Mouse (Mus musculus) heart, embryonic 13.5 days (tissue): ENCODE measurements at regions not wholly inside any gene's neighbourhood (a gene's known extent, or its start where the extent isn't known, plus 50 kb on each side); places are given as distances from the start of the nearest gene placed in this dataset.

ENCODE experiments used
- ATAC-seq: fragments of 200-750 bp; cut with Nextera tagmentation; 2 replicates; pipeline ENCODE4 v1.8.0; 2017; ENCODE audit warnings: moderate TSS enrichment; ENCODE audit not compliant: insufficient number of reproducible peaks, low FRiP score, low TSS enrichment; ENCODE audit errors: extremely low read depth
- H3K27ac ChIP-seq: fragments of 300-500 bp; sonication (generic); replicated peaks from 2 replicates; pipeline ENCODE4 v1.5.1; 2015; ENCODE audit warnings: moderate library complexity, mild to moderate bottlenecking, inconsistent platforms
- H3K27me3 ChIP-seq: fragments of 300-500 bp; sonication (generic); replicated peaks from 2 replicates; pipeline ENCODE4 v1.6.1; 2015; ENCODE audit warnings: mild to moderate bottlenecking, inconsistent platforms
- H3K36me3 ChIP-seq: fragments of 300-500 bp; sonication (generic); 2 replicates; pipeline ENCODE4 v1.6.1; 2015; ENCODE audit warnings: mild to moderate bottlenecking, inconsistent platforms
- H3K4me1 ChIP-seq: fragments of 300-500 bp; sonication (generic); 2 replicates; pipeline ENCODE4 v1.6.1; 2015; ENCODE audit warnings: inconsistent platforms
- H3K4me2 ChIP-seq: fragments of 300-500 bp; sonication (generic); 2 replicates; pipeline ENCODE4 v1.6.1; 2015; ENCODE audit warnings: inconsistent platforms, mild to moderate bottlenecking, moderate library complexity
- H3K4me3 ChIP-seq: fragments of 300-500 bp; sonication (generic); 2 replicates; pipeline ENCODE4 v1.5.1; 2015; ENCODE audit warnings: moderate library complexity, mild to moderate bottlenecking, inconsistent platforms
- H3K9ac ChIP-seq: fragments of 300-500 bp; sonication (generic); 2 replicates; pipeline ENCODE4 v1.6.1; 2015; ENCODE audit warnings: inconsistent platforms, mild to moderate bottlenecking, moderate library complexity
- H3K9me3 ChIP-seq: fragments of 300-500 bp; sonication (generic); 2 replicates; pipeline ENCODE4 v1.6.1; 2016; ENCODE audit warnings: inconsistent platforms
- WGBS: fragments of 180-500 bp; shearing (Covaris S2); methylation state at CpG from one replicate; pipeline ENCODE4 v1.1.7; 2015; ENCODE audit warnings: mixed read lengths; 5-methylcytosine and 5-hydroxymethylcytosine counted together

DNA sequence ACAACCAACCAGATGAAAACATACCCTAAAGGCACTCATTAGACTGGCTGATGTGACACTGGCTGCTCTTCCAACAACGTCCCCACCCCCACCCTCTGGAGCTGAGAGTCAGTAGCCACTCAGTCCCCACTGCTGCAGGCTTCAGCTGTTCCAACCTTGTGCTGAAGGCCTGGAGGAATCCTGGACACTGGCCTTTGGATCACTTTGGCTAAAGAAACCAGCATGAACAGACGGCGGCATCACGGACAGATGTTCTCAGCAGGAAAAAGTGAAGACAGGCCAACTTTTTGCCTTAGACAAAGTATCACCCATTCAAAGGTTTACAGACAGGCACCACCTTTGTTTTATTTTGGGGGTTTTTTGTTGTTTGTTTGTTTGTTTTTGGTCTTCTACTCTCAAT, 125.8 kb upstream of the Mgat5 start:
- WGBS: 66% methylated on average over 4 of the region's 4 CpGs
- H3K4me2 ChIP-seq: no peak overlapping the region
- no peak for ATAC-seq
- H3K36me3 ChIP-seq: no peaks in the 10 kb centered on the region
- H3K27ac ChIP-seq: no peak overlapping the region
- H3K9ac ChIP-seq: no peak overlapping the region
- no peaks in the 10 kb centered on the region for H3K27me3 ChIP-seq
- H3K4me1 ChIP-seq: no peaks in the 10 kb centered on the region
- H3K4me3 ChIP-seq: no peak overlapping the region
- H3K9me3 ChIP-seq: 0 out of 2 replicates have a peak, but pooled peaks cover 2% of the 10 kb centered on the region

DNA sequence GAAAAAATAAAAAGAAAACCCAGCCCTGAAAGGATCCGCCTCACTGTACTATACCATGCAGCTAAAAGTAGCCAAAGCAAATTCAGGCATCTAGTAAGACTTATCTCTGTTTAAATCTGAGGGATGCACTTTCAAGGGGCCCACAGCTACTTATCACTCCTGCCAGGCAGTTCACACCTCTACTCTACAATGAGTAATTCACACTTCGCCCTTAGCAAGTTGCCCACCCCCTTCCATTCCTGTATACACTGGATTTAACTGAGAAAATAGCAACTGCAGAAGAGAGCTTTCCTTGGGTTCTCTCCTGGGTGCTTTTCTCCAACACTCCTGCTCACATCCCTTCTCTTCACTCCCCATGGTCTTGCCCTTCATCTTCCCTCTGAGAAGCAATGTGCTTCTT, 142.4 kb upstream of the Mgat5 start:
- Histone ChIP-seq H3K4me2 (no peak overlapping the region), H3K4me1 (no peaks in the 10 kb centered on the region), H3K27me3 (no peaks in the 10 kb centered on the region), H3K36me3 (no peaks in the 10 kb centered on the region), H3K9ac (no peak overlapping the region), H3K9me3 (no peaks in the 10 kb centered on the region), H3K27ac (no peak overlapping the region), H3K4me3 (no peak overlapping the region)
- 49% methylated on average over 2 of the region's 2 CpGs for WGBS
- no peak for ATAC-seq

DNA sequence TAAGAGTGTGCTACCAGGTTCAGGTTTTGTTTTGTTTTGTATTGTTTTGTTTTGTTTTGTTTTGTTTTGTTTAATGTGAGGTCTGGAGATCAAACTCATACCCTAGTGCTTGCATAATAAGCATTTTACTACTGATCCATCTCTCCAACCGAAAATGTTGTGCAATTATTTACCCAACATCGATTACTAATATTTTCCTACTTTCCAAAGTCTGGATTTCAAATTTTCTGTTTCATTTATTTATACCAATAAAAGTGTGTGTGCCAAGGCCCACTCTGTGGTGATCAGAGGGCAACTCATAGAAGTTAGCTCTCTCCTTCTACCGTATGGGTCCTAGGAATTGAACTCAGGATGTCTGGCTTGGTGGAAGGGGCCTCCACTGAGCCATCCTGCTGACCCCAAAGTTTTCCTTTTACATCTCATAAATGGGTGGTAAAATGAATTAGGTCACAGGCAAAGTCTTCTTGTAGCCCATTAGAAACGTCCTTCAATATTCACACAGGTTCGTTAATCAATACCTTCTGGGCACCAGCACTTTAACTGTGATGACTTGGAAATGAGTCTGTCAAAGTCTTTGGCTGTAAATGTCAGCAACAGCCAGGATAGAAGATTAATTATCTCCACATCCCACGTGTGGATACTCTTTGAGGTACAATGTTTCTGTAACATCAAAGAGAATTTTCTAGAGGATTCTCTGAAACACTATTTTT, 158.9 kb upstream of the Mgat5 start:
- Histone ChIP-seq H3K27ac (no peak overlapping the region), H3K4me1 (no peaks in the 10 kb centered on the region), H3K4me3 (no peak overlapping the region), H3K27me3 (no peaks in the 10 kb centered on the region), H3K9ac (no peak overlapping the region), H3K9me3 (no peaks in the 10 kb centered on the region), H3K4me2 (no peak overlapping the region), H3K36me3 (no peaks in the 10 kb centered on the region)
- no peak for ATAC-seq
- 72% methylated on average over 6 of the region's 6 CpGs for WGBS

DNA sequence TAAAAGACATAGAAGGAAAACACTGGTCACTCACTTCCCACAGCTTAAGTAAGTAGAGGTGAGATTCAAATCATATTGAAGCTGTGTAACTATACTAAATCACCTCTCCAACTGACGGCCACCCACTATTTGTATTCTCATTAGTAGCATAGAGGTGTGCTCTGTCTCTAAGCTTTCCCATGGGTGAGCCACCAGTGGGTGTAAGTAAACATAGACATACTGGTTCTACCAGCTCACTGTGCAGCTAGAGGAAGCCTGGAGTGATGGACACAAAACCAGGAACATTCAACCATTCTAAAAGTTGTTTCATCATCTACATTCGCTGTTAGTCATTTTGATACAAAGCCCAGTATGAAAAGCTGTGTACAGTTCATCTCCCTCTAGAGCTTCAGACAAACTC, 170.1 kb upstream of the Mgat5 start:
- WGBS: 85% methylated on average over 2 of the region's 2 CpGs
- ATAC-seq: no peak
- Histone ChIP-seq H3K27ac (no peak overlapping the region), H3K4me1 (no peaks in the 10 kb centered on the region), H3K36me3 (no peaks in the 10 kb centered on the region), H3K27me3 (no peaks in the 10 kb centered on the region), H3K4me2 (no peak overlapping the region), H3K9ac (no peak overlapping the region), H3K9me3 (no peaks in the 10 kb centered on the region), H3K4me3 (no peak overlapping the region)

DNA sequence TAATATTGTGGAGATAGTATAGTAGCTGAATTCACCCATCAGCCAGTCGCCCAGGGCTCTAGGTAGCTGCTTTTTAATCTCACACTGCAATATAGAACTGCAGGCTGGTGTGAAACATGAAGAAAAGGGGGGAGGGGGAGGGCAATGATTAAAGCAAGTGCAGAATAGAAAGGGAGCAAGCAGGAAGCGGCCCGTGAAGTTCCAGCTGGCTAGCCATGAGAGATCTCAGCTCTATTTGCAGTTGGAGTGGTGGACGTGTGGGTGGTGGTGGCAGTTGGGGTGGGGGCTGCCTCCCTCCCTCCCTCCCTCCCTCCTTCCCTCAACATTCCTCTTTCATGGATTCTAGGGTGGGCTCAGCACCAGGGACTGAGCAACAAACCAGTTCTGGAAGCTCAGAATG, 173.3 kb upstream of the Mgat5 start:
- H3K9me3 ChIP-seq: no peaks in the 10 kb centered on the region
- H3K36me3 ChIP-seq: no peaks in the 10 kb centered on the region
- H3K27me3 ChIP-seq: no peaks in the 10 kb centered on the region
- 24% methylated on average over 4 of the region's 4 CpGs for WGBS
- no peak for ATAC-seq
- H3K27ac ChIP-seq: no peak overlapping the region
- H3K4me2 ChIP-seq: no peak overlapping the region
- no peaks in the 10 kb centered on the region for H3K4me1 ChIP-seq
- no peak overlapping the region for H3K9ac ChIP-seq
- no peak overlapping the region for H3K4me3 ChIP-seq

DNA sequence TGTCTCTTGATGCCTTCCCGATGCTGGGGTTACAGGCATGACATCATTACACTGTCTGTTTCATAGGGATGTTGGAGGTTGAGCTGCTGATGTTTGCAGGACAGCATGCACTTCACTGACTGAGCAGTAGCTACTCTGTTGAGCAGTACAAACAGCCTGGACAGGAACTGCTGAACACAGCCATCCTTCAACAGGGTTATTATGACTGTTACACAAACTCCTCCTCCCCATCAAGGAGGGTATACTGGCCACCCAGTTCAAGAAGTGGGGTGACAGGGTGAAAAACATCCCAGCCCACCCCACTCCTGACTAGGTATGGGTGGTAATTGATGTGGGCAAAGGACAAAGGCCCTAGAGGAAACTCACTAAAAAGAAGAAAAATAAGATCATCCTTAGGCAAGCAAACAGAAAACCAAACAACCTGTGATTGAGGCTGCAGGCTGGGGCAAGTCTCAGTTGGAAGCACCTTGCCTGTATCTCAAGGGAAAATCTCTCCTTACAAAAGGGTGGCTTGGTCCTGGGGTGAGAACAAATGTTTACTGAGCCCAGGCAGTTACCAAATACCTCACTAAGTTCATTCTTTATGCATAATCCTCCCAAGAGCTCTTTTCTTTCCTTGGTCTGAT, 175.8 kb upstream of the Mgat5 start:
- 70% methylated on average over 1 of the region's 1 CpGs for WGBS
- Histone ChIP-seq H3K9ac (no peak overlapping the region), H3K4me2 (no peak overlapping the region), H3K36me3 (no peaks in the 10 kb centered on the region), H3K27me3 (no peaks in the 10 kb centered on the region), H3K4me1 (no peaks in the 10 kb centered on the region), H3K9me3 (no peaks in the 10 kb centered on the region), H3K27ac (no peak overlapping the region), H3K4me3 (no peak overlapping the region)
- no peak for ATAC-seq

DNA sequence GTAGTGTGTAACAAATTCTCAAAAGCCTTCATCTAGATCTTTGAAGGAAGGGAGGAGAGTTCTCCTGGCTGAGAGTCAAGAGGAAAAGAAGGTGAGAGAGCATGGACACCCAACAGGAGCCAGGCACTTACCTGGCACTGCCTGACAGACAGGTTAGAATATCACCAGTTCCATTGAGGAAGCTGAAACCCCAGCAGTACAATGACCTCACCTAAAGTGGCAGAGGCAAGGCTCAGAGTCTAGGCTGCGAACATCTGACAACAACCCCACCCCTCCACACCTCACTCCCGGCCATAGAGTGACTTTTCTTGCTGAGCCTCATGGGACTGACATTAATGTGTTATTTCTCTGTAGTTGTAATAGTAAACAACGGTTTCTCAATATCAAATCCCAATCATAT, 181.7 kb upstream of the Mgat5 start:
- H3K4me3 ChIP-seq: no peak overlapping the region
- H3K9ac ChIP-seq: no peak overlapping the region
- no peak for ATAC-seq
- H3K9me3 ChIP-seq: no peaks in the 10 kb centered on the region
- H3K4me1 ChIP-seq: no peaks in the 10 kb centered on the region
- 68% methylated on average over 3 of the region's 3 CpGs for WGBS
- H3K27me3 ChIP-seq: no peaks in the 10 kb centered on the region
- H3K36me3 ChIP-seq: no peaks in the 10 kb centered on the region
- no peak overlapping the region for H3K4me2 ChIP-seq
- H3K27ac ChIP-seq: no peak overlapping the region

DNA sequence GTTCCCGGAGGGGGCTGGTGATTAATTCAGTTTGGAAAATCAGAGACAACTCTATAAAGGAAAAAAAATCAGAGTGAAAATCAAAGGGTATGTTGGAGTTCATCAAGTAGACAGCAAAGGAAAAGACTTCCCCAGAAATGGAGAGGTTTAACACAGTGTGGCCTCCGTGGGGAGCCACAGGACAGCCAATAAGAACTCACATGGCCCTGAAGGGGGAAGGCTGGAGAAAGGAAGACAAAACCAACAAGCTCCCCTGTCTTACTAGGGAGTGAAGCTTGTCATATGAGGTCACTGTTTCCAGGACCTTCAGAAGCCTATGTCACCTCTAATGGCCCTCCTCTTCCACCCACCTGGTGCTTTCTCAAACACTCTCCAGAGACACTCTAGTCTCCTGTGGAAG, 187.1 kb upstream of the Nckap5 start:
- H3K36me3 ChIP-seq: no peaks in the 10 kb centered on the region
- no peaks in the 10 kb centered on the region for H3K4me1 ChIP-seq
- H3K9ac ChIP-seq: no peak overlapping the region
- no peak overlapping the region for H3K27ac ChIP-seq
- WGBS: 62% methylated on average over 2 of the region's 2 CpGs
- H3K9me3 ChIP-seq: no peaks in the 10 kb centered on the region
- ATAC-seq: no peak
- no peaks in the 10 kb centered on the region for H3K27me3 ChIP-seq
- no peak overlapping the region for H3K4me3 ChIP-seq
- no peak overlapping the region for H3K4me2 ChIP-seq

DNA sequence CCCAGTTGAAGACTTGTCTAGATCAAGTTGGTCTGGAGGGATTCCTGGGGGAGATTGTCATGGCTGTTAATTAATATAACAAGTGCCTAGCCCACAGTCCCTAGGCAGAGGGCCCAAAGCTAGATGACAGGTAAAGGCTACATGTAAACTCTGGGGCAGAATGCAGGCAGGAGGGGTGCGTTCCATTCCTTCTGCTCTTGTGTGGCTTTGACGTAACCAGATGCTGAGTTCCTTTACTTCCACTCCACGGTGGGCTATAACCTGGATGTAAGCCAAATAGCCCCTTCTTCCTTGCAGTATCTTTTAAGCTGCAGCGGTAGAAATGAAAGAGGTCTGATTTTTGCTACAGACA, 185.3 kb upstream of the Nckap5 start:
- no peak for ATAC-seq
- Histone ChIP-seq H3K4me2 (no peak overlapping the region), H3K36me3 (no peaks in the 10 kb centered on the region), H3K9me3 (no peaks in the 10 kb centered on the region), H3K27ac (no peak overlapping the region), H3K9ac (no peak overlapping the region), H3K4me3 (no peak overlapping the region), H3K4me1 (no peaks in the 10 kb centered on the region), H3K27me3 (no peaks in the 10 kb centered on the region)
- WGBS: 68% methylated on average over 4 of the region's 4 CpGs

DNA sequence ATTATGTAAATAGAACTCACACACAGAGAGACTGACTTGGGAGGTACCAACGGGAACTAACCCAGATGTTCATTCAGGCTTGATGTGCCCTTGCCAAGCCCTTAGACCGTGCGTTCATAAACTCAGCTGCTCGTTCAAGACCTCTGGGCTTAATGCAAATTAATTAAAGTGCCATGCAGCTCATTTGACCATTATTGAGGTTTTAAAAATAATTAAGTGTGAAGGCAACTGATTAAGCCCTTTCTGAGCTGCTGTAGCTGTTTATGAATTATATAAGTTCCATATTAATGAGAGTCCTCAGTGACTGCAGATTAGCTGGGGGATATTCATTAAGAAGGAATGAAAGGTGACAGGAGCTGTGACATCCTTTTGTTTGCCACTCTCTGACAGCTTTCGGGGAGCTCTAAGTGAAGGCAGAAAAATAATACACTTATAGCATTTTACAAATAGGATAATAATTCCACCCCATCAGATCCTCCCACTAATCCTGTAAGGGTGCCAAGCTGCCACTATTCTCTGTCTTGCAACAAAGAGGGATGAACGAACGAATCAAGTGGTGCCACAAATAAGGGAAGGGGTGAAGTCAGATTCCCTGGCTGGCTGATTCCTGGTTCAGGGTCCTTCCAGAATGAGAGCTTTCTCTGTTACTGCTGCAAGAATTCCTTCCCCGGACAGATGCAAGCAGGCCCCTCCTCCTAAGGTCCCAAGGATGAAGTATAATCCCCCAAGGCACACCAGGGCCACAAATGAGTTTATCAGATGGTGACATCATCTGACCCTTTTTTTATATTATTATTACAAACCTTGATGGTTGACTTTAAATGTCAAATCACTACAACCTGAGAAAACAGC, 184.7 kb upstream of the Nckap5 start:
- Histone ChIP-seq H3K4me2 (no peak overlapping the region), H3K36me3 (no peaks in the 10 kb centered on the region), H3K9me3 (no peaks in the 10 kb centered on the region), H3K9ac (no peak overlapping the region), H3K27ac (no peak overlapping the region), H3K4me1 (no peaks in the 10 kb centered on the region), H3K4me3 (no peak overlapping the region), H3K27me3 (no peaks in the 10 kb centered on the region)
- 60% methylated on average over 8 of the region's 8 CpGs for WGBS
- ATAC-seq: no peak

DNA sequence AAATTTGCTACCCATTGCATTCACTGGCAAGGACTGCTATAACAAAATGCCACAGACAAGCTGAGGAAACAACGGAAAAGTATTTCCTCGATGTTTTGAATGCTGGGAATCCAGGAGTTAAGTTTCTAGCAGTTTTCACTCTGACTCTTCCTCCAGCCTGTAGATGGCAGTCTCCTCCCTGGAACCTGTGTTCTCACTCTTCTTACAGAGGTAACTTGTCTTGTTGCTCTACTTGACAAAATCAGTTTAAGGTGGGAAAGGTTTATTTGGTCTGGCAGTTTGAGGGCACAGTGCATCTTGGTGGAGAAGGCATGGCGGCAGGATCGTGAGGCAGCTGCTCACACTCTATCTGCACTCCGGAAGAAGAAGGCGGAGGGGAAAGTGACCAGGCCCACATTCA, 181.3 kb upstream of the Nckap5 start:
- Histone ChIP-seq H3K4me3 (no peak overlapping the region), H3K36me3 (no peaks in the 10 kb centered on the region), H3K27me3 (no peaks in the 10 kb centered on the region; the same call in 1 of the 2 replicates), H3K9ac (no peak overlapping the region), H3K4me2 (no peak overlapping the region), H3K27ac (no peak overlapping the region), H3K4me1 (no peaks in the 10 kb centered on the region), H3K9me3 (no peaks in the 10 kb centered on the region)
- no peak for ATAC-seq
- 57% methylated on average over 6 of the region's 6 CpGs for WGBS
